Mouse (Mus musculus) B cell, adult 2 months (primary cell): ENCODE measurements at regions not wholly inside any gene's neighbourhood (a gene's known extent, or its start where the extent isn't known, plus 50 kb on each side); places are given as distances from the start of the nearest gene placed in this dataset.
A peak's percentile ranks its signal among the peaks of the same experiment; 100 is the strongest.

Source experiments
- DNase-seq, 2 experiments: peaks; one replicate each; pipeline ENCODE4 v3.0.0; 2022

DNA sequence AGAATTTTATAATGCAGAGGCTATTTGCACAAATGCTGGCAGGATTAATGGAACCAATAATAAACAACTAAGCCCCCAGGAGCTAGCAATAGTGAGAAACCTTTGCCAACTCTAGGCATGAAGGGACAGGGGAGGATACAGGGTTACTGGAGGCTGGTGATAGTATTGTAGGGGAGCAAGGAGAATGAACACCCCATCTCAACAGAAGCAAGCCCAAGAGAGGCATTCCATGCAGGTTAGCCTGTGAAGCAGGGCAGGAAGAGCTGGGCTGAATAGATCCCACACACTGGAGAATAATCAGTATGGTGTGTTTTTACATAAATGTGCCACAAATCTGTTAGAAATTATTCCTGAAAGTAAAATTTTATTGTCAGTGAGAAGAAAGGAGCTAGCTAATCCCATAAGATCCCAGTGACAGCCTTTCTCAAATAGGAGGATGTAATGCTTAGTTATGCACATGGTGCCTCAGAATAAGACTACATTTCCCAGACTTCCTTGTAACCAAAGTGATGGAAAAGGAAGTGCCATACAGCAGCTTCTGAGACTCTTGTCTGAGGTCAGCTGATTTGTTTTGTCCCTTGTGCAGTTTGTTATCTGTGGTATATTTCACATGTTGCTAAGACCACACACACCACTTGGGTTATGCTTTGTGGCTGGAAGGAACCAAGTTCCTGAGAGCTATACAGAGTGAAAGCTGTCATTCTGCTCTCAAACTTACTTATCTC, 111.1 kb downstream of the Ccdc71l start:
- no peak for DNase-seq

DNA sequence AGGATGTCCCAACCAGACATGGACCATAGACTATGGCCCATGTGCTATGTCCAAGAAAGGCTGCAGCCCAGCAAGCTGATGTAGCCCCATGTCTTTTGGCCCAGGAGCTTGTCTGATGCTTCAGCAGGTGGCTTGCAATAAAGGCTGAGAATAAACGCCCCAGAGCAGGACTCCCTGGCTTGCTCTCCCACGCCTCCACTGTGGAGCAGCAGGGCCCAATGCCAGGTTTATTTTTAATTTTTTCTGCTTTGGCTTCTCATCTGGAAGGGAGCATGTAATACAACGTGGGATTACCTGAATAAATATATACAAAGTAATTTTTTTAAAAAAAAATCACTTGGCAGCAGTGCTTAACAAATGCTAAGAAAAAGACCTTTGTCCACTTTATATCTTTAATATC, 125.7 kb downstream of the Ccdc71l start:
- DNase-seq, result no peak

DNA sequence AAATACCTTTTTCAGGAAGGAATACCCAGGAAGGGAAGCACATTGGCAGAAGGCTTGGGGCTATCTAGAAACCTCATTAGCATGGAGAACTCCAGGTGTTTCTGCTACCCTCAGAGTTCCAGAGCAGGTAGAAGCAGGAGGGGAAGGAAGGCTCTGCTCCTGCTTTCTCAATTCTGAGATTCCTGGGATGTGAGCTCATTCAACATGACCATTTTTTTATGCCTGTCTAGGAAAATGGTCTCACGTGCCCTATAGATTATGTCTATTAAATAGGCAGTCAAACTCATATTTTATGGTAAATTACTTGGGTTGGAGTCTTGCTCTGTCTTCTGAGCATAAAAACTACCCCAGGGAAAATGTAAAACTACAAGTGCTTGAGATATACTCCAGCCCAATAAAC, 130.2 kb downstream of the Ccdc71l start:
- DNase-seq, result no peak

DNA sequence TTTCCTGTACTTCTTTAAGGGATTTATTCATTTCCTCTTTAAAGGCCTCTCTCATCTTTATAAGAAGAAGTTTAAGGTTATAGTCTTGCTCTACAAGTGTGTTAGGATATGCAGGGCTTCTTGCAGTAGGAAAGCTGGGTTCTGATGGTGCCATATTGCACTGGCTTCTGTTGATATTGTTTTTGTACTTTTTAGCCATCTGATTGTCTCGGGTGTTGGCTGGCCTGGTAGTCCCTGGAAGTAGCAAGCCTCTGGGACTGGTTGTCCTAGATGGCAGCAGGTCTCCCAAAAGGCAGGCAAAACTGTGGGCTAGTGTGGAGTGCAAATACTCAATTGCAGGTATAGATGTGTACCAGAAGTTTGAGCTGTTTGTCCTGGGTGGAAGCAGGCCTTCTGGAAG, 147.1 kb downstream of the Ccdc71l start:
- no peak for DNase-seq

DNA sequence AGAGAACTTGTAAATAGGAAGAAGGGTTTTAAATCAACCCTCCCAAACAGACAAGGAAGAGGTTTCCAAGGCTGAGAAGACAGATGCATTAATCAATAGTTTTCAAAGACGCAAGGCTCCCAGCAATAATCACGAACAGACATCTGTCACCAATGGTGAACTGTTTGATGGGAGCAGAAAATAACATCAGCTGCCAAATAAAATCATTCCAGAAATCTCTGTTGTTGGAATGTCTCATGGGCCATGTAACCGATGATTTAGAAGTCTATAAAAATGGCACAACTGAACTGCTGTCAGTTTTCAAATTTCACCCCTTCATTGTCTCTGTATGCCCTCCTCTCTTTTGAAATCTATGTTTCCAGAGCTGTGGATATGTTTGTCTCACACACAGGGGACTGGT, 152.7 kb downstream of the Ccdc71l start:
- DNase-seq, result no peak

DNA sequence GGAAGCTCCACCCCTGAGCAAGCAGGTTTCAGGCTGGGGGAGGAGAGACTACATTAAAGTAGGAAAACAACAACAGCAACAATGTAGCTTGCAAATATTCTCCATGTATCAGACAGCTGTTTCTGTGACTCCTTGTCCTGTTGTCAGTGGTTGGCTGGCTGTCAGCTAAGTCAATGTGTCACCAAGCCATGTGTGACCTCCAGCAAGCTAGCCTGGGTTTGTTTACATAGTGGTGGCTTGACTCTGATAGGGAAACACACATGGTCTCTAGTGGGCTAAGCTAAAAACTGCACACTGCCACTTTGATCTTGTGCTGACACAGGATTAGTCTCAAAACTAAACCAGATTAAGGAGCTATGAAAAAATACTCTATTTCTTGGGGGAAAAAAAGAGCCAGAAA, 155.1 kb downstream of the Ccdc71l start:
- no peak for DNase-seq

DNA sequence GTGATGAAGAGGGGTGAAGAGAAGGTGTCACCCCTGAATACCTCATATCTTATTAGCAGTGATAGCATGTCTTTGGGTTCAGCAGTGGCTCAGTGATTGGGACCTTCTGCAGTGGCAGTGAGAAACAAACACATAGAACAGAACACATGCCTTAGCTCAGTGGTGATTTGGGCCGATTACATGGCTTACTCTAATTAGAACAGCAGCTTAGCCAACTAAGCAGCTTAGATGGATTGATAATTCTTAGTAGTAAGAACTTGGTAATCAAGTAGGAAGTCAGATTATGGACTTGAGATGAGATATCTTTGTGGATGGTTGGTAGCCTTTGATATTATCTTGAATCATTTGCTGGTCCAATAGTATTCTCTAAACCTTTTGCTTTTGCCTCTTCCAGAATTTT, 167.0 kb downstream of the Ccdc71l start:
- no peak for DNase-seq

DNA sequence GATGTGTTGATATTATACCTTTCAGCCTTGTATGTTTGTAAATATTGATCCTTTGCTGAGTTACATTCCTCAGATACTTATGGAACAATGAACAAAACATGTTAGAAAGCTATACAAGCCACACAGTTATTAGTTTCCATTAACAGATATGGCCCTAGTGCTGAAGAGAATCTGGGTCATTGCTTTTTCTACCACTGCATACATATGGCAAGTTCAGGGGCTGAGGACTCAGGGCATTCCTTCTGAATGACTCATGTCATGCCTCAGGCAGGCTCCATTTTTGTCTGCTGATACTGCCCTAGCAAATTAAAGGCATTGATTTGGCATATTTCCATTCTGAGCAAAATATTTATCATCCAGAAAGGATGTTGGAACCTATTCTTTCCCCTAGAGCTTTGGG, 167.9 kb downstream of the Ccdc71l start:
- DNase-seq, result no peak

DNA sequence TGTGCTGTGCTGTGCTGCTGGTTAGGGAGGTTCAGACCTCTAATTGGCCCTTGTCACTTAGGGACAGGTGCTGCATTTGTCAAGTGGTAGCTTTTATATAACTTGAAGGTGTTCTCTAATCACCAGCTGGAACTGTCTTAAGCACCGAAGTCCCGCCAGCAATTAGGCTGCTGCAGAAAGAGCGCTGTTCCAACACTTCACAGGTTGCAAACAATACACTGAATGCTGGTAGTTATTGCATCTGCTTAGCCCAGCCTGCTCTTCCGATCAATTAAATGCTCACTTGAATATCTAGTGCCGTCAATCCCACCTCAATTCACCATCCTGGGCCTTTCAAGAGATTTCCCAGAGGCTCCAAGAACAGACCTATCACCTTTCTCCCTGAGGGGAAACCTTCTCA, 175.3 kb downstream of the Ccdc71l start:
- DNase-seq, result no peak

DNA sequence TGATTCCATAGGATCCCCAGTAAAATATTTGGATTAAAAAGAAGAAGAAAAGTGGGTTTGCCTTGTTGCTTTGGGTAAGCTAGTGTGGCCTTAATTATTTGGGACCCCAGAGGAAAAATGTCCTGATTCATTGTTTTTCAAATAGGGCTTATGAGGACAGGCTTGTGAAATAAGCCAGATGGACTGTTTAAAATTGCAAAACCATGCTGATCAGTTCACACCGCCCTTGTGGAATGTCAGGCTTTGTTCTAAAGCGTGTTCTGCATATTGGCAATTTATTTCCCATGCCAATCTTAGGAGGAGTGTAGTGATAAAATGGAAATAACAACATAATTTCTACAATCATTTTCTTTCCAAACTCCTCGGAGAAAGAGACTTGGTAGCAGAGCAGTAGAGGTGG, 189.3 kb downstream of the Ccdc71l start:
- no peak for DNase-seq

DNA sequence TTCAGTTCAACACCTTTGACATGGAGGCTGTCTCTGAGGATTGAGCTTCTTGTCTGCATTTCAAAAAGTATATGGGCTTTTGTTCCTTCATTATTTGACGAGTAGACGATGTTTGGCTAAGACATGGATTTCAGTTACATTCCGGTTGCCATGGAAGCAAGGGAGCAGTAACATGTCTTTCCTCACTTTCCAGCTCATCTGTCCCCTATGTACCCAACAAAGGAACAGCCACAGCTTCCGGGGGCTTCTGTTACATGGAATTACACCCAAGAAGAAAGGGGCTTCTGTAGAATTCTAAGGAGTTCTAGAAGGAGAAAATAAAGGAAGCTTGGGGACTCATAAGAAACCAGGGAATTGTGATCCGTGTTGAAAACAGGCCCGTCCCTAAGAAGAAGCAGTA, 202.8 kb downstream of the Ccdc71l start:
- DNase-seq, result no peak

DNA sequence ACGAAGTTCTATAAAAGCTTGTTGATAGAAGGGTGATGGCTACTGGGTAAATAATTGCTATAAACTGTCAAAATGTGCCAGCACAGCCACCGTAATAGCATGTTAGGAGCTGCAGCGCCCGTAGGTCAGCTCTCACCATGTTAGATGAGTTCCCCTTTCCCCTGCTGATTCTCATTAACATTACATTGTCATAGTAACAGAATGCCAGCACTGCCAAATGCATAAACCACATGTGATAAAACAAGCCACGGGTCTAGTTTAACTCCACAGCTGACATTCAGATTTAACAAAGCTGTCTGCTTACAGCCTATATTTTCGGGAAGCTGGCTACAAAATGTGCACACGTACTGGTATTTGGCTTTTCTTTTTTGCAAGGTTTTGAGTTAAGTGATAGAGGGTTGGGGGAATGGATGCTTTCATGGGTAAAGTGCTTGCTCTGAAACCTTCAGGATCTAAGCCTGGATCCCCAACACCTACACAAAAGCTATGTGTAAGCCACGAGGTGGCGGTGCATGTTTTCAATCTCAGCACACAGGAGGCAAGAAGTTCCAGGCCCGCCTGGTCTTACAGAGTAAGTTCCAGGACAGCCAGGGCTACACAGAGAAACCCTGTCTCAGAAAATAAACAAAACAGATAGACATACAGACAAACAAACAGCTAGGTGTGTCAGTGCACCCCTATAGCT, 217.1 kb upstream of the Nampt start:
- DNase-seq, result no peak

DNA sequence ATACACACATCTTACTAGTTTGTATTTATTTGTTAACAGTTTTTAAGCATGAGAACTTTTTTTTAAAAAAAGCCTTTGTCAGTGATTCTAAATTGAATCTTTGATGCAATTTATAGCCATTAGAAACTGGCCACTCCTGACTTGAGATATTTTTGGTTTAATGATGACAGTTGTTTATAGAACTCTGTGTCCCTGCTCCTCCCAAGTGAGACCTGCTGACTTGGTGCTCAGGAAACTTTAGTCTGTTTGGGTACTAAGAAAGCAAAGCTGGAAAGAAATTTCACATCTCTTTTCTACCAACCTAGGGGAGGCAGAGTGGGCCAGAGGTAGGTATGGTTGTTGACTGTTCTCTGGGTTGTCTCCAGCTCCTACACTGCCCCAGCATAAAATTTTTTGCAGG, 214.0 kb upstream of the Nampt start:
- no peak for DNase-seq

DNA sequence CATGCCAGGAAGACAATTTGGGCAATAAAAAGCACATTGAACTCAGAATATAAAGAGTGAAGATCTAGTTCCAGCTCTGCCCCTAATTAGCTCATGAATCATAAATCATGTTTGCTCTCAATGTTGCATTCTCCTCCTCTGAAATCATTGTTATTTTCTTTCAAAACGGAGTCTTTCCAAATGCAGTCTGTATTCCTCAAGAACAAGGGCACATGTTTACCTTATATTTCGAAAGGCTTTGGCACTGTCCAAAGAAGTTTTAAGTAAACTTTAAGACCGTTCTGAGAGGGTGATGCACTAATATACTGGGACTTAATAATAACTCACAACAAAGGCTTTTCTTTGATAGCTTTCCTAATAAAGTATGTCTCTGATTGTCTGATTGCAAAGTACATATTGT, 204.3 kb upstream of the Nampt start:
- DNase-seq, result no peak

DNA sequence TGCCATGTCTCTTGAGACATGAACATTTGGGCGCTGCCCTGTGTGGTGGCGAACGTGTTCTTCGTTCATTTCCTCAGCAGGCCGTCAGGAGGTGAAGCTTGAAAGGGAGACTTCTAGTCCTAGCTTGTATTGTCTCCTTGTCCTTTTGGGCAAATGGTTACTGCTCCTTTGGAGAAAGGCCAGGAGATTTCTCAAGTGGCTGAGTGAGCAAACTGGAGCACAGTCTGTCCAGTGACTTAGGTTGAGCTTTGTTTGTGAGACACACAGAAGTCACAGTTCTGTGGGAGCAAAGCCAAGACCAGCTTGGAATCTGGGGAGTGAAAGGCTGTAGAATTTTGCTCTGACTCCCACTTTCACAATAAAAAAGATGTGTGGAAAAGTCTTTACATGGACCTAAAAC, 203.3 kb upstream of the Nampt start:
- no peak for DNase-seq

DNA sequence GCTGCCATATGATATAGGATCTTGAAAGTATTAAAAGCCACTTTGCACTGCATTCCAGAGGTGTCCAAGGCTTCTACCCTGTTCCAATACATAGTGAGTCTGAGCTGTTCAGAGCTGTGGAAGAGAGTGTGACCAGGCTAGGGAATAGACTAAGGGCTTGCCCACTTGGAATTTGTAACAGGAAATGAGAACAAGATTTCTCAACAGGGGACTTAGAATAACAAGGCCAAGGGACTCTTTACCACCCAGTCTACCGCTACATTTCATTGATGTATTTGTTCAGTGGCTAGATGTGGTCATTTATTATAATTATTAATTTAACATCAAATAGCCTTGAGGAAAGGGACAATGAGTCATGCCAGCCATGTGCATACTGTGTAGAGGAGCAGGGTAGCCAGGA, 202.3 kb upstream of the Nampt start:
- no peak for DNase-seq

DNA sequence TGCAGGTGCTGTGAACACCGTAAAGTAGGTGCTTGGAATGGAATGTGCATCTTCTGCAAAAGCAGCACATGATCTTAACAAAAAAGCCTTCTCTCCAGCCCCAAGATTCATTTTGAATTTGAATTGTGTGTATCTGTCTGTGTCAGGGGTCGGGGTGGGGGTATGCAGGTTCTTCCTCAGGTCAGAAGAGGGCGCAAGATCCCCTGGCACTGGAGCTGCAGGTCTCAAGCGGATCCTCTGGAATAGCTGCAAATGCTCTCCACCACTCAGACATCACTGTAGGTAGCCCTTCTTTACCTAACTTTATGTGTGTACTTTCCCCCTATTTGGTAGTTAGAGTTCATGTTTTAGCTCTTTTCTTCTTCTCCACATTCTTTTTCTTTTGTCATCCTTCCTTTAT, 199.5 kb upstream of the Nampt start:
- DNase-seq, result no peak

DNA sequence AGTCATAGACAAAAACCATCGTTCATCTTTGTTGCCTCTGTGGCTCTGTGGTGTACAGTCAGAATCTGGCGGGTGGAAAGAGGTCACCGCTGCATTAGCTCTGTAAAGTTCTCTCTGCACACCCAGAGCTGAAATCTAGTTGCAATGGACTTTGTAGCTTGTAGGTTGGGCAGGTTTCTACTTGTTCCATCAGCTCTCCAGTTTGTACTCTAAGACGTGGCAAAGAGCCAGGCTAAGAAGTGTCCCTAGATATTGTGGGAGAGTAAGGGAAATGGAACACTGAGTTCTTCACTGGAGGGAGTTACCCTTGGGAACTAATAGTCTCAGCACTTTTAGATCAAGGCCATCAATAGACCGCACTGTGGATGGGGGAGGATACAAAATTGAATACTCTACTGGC, 197.6 kb upstream of the Nampt start:
- DNase-seq, result no peak

DNA sequence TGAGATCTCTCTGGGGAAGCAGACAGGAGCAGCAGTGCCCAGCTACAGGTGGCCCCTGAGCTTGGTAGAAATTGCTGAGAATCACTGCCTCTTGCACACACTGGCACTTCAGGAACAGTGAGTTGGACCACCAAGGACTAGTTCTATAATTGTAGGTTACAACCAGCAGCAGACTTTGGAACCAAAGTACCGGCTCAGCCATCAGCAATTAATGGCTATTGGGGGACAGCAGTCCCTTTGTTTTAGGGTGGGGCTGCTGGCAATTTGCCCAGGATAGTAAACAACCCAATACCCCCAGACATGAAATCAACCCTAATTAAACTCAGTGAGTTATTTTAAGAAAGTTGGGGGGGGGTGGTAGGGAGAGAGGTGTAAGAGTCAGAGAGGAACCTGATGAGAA, 190.8 kb upstream of the Nampt start:
- no peak for DNase-seq

DNA sequence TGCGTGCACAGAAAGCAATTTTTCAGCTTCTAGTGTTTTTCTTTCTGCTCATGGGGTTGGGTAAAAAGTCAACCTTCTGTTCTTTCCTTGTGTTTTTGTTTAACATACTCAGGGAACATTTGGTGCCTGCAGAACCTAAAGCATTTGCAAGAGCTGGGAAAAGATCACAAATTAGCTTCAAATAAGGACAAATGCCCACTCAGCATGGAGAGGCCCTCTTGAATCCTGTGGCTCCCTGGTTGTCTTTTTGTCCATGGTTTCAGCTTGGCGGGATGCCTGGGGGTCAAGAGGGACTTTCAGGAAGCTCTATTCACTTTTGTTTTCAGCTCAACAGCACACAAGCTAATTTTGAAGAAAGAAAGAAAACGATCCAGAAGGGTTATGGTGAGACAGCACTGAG, 186.4 kb upstream of the Nampt start:
- DNase-seq, result no peak

DNA sequence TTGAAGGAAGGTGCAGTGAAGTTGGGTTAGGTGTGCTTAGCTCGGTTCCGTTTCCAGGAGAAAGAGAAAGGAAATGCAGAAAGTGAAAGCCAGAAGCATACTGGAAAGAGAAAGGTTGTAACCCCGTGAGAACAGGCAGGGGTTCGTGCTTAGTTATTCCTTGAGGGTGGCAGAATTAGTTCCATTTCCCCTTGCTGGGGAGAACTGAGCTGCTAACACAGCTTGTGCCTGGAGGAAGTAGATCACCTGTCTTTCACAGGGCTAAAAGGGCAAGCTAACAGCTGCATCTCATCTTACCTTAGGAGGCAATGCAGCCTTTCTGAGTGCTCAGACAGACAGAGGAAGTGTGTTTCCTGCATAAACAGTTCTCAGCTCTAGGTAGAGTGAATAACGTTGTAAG, 184.3 kb upstream of the Nampt start:
- peak; percentile 9 to 11 for DNase-seq

DNA sequence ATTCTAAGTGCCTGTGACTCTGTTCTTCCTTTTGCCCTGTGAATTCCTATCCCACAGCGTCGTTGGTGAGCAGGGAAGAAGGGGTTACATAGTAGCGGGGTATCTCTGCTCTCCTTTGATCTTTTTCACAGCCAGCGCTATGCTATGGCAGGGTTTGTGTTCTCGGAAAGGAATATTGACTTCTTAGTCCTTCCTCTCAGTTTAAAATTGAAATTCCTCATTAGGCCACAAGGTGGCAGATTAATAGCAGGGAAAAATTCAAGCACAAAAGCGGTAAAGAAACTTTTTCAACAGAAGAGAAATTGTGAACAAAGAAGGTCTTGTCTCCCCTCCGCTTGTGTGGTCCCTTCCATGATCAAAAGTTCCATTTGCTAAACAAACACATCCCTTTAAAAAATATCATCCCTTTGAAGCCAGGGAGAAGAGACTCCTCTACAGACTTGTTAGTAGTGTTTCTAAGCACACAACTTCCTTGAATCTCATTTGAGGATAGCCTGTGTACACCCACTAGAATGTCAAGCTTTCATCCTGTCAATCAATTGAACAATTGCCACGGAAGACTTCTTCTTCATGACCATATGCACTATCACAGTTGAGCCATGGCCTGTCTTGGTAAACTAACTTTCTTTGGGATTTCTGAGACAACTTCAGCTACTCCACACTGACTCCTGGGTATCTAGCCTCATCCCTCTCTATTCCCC, 181.8 kb upstream of the Nampt start:
- DNase-seq, result peak; percentile 44 to 53

DNA sequence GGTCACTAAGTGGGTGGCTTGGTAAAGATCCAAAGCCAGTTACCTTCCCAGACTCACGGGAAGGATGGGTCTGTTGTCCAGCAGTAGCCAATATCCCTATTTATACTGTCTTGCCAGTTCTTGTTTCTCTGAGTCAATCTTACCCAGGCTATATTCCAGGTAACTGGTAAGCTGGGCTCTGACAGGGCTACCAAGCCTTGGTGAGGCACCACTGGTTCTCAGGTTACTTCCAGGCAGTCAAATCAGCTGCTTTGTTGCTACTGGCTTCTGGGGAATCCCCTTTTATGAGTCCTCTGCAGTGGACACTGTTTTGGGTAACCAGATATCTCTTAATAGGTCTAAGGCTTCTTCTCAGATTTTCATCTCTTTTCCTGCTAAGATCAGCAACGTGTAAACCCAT, 178.8 kb upstream of the Nampt start:
- no peak for DNase-seq

DNA sequence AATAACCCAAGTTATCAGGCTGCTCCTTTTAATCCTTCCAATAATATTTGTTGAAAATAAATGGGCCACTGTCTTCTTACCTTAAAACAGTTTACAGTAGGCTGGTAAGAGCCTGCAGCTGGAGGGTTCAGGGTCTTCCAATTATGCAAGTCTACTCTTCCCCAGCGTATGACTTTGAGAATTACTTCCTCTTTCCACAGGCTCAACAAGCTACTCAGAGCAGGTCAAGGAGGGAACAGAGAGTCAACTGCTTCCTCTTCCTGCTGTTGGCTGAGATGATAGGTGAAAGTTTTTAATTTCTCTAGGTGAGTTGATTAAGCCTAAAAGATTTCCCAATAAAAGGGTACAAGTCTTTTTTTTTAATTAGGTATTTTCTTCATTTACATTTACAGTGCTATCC, 176.9 kb upstream of the Nampt start:
- DNase-seq, result peak; percentile 35 to 42
